Mouse (Mus musculus): ENCODE measurements around the gene Wdr60.

DNA sequence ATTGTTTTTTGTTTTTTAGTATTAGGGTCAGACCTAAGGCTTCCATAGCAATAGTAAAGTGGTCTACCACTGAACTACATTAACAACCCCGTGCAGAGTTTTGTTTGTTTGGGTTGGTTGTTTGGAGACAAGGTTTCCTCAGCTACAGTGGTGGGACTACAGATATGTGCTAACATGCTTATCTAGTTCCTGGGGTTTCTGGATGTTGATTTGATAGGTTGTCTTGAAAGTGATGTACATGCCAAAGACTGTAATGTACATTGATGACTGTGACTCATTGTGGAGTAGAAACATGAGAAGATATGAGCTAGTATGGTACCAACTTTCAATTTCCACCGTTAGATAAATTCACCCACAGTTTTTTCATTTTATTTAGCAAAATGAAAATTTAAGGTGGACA, 20.7 kb upstream of the Wdr60 start:
- no peak for TF ChIP-seq POLR2AphosphoS2 (IDR thresholded peaks at IDR 0.05; ENCODE audit: insufficient read length, low read depth)
- no peak for TF ChIP-seq POLR2A (IDR thresholded peaks at IDR 0.05; ENCODE audit: insufficient read length, low read depth)
- TF ChIP-seq USF1 (IDR thresholded peaks at IDR 0.05; ENCODE audit: low read depth), result no peak
- TF ChIP-seq TCF3 (IDR thresholded peaks at IDR 0.05; ENCODE audit: insufficient read length, low read depth), result no peak
- no peak for TF ChIP-seq TCF12 (IDR thresholded peaks at IDR 0.05; ENCODE audit: insufficient read depth, poor library complexity, severe bottlenecking)
- TF ChIP-seq MAX (IDR thresholded peaks at IDR 0.05; ENCODE audit: low read depth), result no peak
- TF ChIP-seq E2F4 (IDR thresholded peaks at IDR 0.05; ENCODE audit: insufficient read depth), result no peak
- no peak for TF ChIP-seq MYOG (IDR thresholded peaks at IDR 0.05; ENCODE audit: control insufficient read depth in 1 of 3, insufficient read depth in 1 of 3, insufficient read length in 2 of 3, low read depth in 2 of 3)
- TF ChIP-seq REST (IDR thresholded peaks at IDR 0.05; ENCODE audit: insufficient read depth, insufficient read length), result no peak
- TF ChIP-seq MYOD1 (IDR thresholded peaks at IDR 0.05; ENCODE audit: control insufficient read depth in 1 of 3, insufficient read length in 2 of 3, low read depth in 2 of 3), result no peak
